Mouse (Mus musculus) adrenal gland, adult 8-10 months (tissue): Measurements from ENCODE around the gene Surf6. TPM values are rescaled to one million over a fixed set of nuclear protein-coding genes. Genes with fewer than 3 reads are reported as not detected.

Experiments
- DNase-seq: peaks from one replicate; pipeline ENCODE4 v3.0.0; 2022
- total RNA-seq, 4 experiments: library from RNA; stranded (reverse); gene quantifications; 2 replicates each; pipeline ENCODE4 v1.2.4; 2022

Gene Surf6
- 10 to 100 TPM; 26.0 to 32.8 (median 28.9) TPM for total RNA-seq

- peak; percentile 96 for DNase-seq
These were observed at the start of gene Surf6 for GRCm38 (mm10) chr2:26902467-26903220. Gene Surf6, minus strand, starts transcription at chr2:26902879.

GRCm38 (mm10) chr2:26952193-26952592, 49.5 kb upstream of the Surf6 start:
- no peak for DNase-seq

GRCm38 (mm10) chr2:26951346-26951905, 48.7 kb upstream of the Surf6 start:
- no peak for DNase-seq

GRCm38 (mm10) chr2:26950411-26950810, 47.7 kb upstream of the Surf6 start:
- DNase-seq, result no peak

- DNase-seq, result no peak
These were observed 40.6 kb upstream of the Surf6 start for GRCm38 (mm10) chr2:26943253-26943652.

- DNase-seq, result no peak
These were observed 38.9 kb upstream of the Surf6 start for GRCm38 (mm10) chr2:26941539-26941938.

GRCm38 (mm10) chr2:26936425-26936824, 33.7 kb upstream of the Surf6 start:
- DNase-seq, result no peak

- no peak for DNase-seq
These were observed 32.6 kb upstream of the Surf6 start for GRCm38 (mm10) chr2:26935286-26935685.

- peak; percentile 93 for DNase-seq
These were observed 30.8 kb upstream of the Surf6 start, which contains the start of the genes Surf4 and Stkld1 for GRCm38 (mm10) chr2:26933304-26934055. Gene Surf4, minus strand, starts transcription at chr2:26933928. Gene Stkld1, plus strand, starts transcription at chr2:26934047.

GRCm38 (mm10) chr2:26932473-26933303, 30.0 kb upstream of the Surf6 start:
- DNase-seq, result no peak

GRCm38 (mm10) chr2:26930390-26930789, 27.7 kb upstream of the Surf6 start:
- peak; percentile 64 for DNase-seq

GRCm38 (mm10) chr2:26927745-26928476, 25.2 kb upstream of the Surf6 start:
- no peak for DNase-seq

GRCm38 (mm10) chr2:26921784-26922183, 19.1 kb upstream of the Surf6 start:
- DNase-seq, result no peak

GRCm38 (mm10) chr2:26920190-26920855, 17.6 kb upstream of the Surf6 start:
- no peak for DNase-seq

- DNase-seq, result no peak
These were observed 17.0 kb upstream of the Surf6 start for GRCm38 (mm10) chr2:26919684-26920083.

GRCm38 (mm10) chr2:26916738-26917137, 14.1 kb upstream of the Surf6 start:
- no peak for DNase-seq

GRCm38 (mm10) chr2:26915927-26916728, 13.4 kb upstream of the Surf6 start, which contains the start of the genes Surf2 and Surf1:
Gene Surf2, plus strand, starts transcription at chr2:26916367.
Gene Surf1, minus strand, starts transcription at chr2:26916530.
- DNase-seq, result peak; percentile 85

GRCm38 (mm10) chr2:26914148-26914941, 11.7 kb upstream of the Surf6 start:
- DNase-seq, result no peak
